Mouse (Mus musculus): ENCODE results near the gene Krt35.

Krt35 gene

DNA sequence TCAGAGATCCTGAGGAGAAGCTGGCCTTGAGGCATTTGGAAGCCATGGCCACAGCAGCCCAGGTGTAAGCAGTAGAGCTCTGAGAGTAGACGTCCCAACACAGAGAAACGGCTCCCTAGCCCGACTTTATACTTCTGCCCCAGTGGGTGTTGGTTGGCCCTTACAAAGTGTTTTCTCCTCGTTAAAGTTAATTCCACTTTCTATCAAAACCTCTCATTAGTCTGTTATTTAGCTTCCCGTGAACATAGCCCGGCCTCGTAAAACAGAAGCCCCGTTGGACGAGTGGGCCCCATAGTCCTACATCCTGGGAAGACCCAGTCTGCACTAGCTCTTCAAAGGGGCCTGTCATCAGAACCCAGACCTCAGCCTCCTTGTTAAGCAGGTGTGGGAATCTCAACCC is at the start of gene Krt35:
Gene Krt35 (minus strand): TSS at position 101 of the 400 bp plus-strand sequence.
- no peak for DNase-seq (ENCODE audit: low read depth, low spot score)

DNA sequence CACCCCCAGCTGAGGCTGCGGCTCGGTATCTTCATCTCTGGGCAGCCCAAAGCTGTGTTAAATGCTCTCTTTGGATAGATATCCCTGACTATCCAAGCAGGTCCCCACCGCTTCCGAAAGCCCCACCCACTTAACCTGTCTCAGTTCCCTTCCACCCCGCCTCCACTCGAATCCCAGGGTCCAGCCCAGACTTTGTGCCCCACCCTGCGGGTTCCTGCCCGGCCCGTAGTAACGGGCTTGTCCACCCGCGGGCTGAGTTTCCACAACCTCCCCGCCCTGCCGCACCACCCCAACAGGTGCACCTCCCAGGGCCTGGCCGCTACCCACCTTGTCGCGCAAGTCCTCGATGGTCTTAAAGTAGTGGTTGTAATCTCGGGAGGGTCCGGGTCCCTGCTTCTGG is 49.1 kb upstream of the Krt35 start:
- DNase-seq (ENCODE audit: low read depth, low spot score), result no peak

DNA sequence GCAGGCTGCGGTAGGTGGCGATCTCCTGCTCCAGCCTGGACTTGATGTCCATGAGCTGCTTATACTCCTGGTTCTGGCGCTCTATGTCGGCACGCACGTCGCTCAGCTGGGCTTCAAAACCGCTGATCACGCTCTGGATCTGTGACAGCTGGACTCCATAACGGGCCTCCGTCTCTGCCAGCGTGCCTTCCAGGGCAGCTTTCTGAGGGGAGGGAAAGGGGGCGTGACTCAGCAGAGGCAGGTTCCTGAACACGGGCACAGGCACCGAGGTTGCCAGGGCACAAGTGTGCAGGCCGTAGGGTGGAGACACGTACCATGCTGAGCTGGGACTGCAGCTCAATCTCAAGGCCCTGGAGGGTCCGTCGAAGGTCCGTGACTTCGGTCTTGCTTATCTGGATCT is 44.9 kb upstream of the Krt35 start:
- DNase-seq (ENCODE audit: low read depth, low spot score), result no peak

DNA sequence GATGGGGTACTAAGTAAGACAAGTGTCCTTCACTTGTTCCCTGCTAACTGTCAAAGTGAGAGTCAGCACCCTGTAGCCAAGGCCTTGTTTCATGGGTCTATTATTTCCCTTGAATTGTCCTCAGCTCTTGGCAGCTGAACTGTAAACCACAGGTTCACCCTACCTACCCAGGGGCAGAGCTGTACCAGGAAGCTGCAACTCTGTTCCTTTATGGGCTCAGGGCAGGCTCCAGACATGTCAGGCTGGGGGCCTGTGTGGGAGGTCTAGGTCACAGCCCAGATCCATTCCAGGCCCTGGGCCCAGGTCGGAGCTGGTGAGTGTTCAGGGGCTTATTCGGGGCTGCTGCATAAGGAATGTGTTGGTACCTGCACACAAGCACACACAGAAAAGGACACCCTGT is 43.4 kb upstream of the Krt35 start:
- no peak for DNase-seq (ENCODE audit: low read depth, low spot score)

DNA sequence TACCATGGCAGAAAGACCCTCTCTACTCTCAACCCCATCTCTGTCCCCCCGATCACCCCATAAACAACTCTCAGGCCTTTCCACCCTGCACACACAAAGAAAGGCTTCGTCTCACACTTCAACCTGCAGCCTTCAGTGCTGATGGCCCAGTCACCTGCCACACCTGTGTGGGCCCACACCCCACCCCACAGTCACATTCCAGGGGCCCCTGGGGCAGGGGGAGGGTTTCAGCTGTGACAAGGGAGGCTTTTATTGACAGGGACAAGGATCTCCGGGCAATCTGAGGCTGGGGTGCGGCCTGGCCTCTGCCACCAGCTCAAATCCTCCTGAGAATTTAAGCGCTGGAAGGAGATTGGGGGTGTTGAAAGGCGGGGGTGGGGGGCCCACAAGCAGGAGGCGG is 42.8 kb upstream of the Krt35 start:
- no peak for DNase-seq (ENCODE audit: low read depth, low spot score)

DNA sequence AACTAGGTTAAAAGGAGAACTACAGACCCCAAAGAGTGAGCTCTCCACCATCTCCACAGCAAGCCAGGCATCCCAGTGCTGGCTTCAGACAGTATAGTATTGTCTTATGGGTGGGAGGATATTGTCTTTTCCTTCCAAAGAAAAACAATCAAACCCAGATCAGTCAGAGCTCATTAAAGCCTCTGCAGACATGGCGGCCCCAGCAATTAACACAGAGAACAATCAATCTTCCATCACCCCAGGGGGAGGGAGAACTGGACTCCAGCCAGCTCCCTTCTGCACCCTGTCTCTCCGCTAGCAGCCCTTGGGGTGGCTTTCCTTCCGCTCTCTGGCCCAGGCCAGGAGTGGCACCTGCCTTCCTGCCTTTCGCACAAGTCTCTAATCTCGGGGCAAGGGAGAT is 41.7 kb upstream of the Krt35 start:
- peak; percentile 11 for DNase-seq (ENCODE audit: low read depth, low spot score)

DNA sequence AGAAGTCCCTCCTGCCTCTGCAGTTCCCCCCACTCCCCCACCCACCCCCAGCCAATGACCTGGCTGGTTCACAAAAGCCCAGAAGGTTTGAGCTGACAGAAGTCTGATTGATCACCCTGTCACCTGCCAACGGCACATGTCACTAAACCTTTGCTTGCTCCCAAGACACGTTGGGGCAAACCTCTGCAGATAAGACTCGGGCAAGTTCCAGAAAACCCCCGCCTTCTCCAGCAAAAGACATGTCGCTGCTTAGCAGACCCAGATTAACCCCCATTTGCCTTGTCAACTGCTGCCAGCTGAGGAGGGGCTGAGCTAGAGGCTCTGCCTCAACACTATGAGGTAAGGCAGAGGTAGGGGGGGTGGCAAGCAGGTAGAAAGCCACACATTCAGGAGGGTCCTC is 40.5 kb upstream of the Krt35 start:
- DNase-seq (ENCODE audit: low read depth, low spot score), result no peak

DNA sequence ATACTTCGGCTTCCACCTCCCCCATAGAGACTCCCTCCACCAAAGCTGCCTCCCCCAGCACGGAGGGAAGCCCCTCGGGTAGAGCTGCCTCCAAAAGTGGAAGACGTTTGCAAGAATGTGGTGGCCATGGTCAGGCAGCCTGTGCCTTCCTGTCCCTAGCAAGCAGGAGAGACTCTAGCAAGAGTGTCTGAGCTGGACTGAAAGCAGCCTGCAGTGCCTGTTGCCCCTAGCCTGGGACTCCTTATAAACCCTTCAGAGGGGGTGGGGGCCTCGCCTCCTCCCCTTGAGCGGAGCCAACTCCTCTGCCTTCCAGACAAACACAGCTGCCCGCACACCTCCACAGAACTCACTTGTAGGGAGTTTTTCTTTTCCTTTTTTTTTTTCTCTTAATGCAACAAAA is 39.7 kb upstream of the Krt35 start, which contains the start of gene Krt15:
Gene Krt15 (minus strand): TSS at position 198 of the 400 bp plus-strand sequence.
- no peak for DNase-seq (ENCODE audit: low read depth, low spot score)

DNA sequence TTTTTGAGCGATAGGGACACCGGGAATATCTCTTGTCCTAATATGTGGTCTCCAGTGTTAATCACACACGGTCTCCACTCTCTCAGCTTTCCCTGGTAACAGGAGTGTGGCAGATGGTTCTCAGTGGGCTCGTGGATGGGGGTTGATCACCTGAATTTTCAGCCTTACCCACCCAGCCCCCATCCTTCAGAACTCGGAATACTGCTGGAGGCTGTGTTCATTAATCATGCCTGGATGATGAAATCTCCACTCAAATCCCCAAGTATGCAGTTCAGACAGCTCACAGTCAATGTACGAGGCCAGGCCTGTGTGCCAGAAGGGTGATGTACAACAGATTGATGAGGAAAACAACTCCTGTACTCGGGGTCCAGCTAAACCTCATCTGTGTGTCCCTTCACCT is 28.9 kb upstream of the Krt35 start:
- no peak for DNase-seq (ENCODE audit: low read depth, low spot score)

DNA sequence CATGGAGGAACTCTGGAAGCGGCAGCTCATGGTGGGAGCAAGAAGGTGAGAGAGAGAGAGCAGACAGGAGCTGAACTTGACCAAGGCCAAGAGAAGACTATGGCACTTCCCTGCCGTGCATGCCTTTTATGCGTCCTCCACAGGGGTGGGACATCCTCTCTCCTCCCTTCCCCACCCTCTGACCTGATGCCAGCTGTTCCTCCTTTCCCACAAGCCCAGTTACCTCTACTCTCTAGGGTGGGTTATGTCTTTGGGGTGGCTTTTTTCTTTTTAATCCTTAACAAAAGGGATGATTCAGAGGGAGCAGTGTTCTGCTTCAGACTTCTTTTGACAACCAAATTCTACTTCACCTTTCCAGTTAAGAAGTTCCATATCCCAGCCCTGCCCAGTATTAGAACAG is 25.4 kb upstream of the Krt35 start, which contains the start of gene Krt13:
Gene Krt13 (minus strand): TSS at position 101 of the 400 bp plus-strand sequence.
- DNase-seq (ENCODE audit: low read depth, low spot score), result no peak

DNA sequence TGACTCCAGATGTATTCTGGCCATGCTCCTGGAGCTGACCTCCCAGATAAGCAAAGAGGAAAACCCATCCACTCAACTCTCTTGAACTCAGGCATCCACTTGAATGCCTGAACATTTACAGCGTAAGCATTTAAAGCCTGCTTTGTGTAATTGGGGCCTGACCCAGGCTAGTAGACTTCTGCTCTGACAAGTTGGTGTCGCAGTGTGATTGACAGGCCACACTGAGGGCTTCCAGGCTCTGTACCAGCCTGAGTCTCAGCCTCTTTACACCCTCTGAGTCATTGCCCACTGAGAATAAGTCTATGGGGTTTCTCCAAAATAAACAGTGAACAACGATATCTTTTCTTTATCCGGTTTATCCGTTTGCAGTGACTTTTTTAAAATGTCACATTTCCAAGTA is 24.3 kb upstream of the Krt35 start:
- DNase-seq (ENCODE audit: low read depth, low spot score), result no peak

DNA sequence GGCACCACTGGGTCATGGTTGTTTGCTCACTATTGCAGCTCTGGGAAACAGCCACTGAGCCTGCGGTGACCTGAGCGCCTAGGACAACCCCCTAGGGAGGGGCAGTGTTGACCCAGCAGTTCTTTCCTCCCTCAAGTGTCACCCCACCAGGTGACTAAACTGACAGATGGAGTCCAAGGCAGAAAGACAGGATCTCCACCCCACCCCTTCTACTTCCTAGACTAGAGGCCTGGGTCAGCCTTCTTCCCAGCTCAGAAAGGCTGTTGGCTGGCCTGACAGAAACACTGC is 17.6 kb upstream of the Krt35 start:
- DNase-seq (ENCODE audit: low read depth, low spot score), result no peak

DNA sequence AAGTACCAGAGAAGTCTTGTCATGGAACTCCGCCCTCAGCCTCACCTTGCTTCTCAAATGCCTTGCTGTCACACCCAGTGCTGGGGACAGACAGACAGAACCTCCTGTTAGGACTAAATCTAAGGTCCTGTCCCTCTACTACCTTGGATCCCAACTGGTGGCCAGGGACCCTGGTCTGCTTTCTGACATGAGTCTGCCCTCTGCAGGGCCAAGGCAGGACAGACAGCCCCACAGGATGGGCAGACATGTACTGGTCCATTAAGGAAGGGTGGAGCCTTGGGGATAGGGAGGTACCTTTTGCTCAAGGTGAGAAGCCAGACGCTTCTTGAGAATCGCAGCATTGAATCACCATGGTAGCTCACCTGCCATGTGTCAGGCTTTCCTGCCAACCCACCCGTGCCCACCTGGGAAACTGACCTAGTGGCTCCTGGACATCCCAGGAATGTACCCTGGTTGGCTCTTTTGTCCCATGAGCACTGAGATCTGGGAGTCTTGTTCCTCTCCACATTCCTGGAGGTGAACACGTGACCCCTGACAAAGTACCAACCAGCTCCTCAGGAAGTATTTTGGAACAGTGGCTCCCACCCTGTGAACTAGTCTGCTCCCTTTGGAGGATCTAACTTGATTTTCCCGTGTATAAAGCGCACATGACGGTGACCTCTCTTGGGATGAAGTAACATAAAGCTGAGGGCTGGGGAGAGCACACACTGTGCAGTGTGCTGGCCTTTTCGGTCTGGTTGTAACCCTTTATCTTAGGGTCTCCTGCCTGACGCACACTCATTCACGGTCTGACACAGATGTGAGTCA is 17.1 kb upstream of the Krt35 start:
- DNase-seq (ENCODE audit: low read depth, low spot score), result no peak

DNA sequence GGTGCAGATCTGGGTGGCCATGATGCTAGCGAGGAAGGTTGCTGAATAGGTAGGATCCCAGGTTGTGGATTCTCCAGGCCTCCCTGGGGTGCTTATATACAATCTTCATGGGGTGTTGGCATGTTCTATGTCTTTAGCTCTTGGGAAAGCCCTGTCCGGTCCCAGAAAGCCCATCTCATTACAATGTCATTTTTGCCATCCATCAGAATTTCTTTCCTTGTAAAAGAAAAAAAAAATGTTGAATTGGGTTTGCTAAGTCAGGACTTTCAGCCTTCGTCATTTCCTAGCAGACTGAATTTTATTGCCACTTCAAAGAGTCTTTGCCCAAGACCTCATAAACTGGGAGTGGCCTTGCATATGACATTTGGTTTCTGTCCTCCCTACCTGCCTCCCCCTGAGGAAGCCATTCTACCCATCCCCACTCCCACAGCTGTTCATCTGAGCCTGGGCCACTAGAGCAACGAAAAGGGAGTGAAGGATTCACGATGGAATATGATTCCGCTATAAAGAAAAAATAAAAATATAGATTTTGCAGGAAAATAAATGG is 9.6 kb upstream of the Krt35 start, which contains the start of gene Krt36:
Gene Krt36 (minus strand): TSS at position 51 of the 547 bp plus-strand sequence.
- no peak for DNase-seq (ENCODE audit: low read depth, low spot score)

DNA sequence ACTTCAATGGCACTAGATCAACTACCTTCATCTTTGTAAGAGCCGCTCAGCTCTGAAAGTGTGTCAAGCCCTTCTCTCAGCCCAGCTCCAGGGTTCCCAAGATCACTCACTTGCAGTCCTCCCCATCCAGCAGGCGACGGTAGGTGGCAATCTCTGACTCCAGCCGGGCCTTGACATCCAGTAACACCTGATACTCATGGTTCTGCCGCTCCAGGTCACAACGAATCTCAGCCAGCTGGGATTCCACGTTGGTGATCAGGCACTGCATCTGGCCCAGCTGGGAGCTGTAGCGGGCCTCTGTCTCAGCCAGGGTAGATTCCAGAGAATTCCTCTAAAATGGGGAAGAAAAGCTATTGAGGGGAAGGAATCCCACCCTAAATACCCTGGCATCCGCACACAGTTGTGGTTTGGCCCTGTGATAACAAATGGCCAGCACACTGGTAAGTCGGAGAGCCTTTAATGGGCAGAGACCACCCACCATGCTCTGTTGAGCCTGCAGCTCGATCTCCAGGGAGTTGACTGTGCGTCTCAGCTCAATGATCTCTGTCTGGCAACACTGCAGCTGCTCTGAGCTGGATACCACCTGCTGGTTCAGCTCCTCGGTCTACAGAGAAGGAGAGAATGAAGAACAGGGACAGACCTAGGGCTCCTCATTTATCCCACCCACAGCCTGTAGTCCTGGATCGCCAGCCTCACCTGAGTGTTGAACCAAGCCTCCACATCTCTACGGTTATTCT is 6.8 kb upstream of the Krt35 start:
- no peak for DNase-seq (ENCODE audit: low read depth, low spot score)

DNA sequence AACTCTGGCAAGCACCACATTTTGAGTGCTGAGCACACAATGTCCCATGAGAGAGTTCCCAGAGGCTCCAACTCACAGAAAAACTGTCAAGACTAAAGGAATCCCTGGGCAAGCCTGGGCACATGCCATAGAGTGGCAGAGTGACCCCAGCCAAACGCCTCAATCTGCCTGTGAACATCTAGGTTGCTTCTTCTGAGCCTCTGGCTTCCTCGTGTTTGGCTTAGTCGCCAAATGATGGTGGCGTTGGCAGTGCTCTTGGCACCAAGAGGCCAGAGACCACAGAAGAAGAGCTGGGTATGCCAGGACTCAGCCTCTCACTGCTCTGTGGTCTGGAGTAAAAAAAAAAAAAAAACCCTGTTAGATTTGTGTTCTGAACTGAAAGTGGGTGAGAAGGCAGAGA is 4.3 kb upstream of the Krt35 start:
- no peak for DNase-seq (ENCODE audit: low read depth, low spot score)

DNA sequence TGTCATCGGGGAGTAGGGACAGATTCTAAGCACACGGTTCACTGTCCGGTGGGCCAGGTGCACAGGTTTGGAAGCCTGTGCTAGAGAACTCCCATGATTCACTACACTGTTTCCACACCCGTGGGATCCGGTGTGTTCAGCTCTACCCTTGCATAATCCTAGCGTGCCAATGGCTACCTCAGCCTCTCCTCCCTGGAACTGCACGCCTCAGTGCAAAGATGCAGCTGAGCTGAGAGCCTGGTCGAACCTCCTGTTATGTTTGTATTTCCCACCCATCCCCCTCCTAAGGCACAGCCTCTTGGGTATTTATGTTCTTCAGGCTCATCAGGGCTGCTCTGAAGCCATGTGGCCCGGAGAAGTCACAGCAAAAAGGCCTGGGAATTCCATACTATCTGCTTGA is 1.8 kb upstream of the Krt35 start:
- DNase-seq (ENCODE audit: low read depth, low spot score), result no peak

DNA sequence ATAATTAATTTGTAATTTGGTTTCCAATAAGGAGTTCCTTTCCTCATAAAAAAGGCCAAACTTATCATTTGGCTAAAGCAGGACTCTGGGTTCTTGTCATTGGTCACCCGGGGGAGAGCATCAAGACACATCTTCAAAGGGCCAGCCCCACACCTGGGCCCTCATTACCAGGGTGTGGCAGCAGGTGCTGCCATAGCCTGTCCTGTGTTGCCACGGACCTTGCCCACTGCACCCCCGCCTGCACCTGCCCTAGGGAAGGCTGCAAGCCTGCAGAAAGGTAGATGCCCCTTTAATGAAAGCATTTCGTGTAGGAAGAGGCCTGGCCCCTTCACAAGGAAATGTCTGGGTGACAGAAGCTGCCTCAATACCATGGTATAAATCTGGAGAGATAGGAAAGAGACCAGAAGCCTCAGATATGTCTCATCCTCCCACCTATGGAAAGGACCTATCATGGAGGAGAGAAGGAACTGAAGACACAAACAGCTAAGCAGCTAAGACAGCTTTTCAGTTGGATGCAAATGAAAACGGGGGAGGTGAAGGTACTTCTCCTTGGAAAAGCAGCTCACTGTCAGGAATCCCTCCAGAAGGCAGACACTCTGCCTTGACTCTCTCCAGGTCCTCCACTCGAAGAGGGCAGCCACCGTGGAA is 7.5 kb downstream of the Krt35 start:
- peak; percentile 66 for DNase-seq (ENCODE audit: low read depth, low spot score)

DNA sequence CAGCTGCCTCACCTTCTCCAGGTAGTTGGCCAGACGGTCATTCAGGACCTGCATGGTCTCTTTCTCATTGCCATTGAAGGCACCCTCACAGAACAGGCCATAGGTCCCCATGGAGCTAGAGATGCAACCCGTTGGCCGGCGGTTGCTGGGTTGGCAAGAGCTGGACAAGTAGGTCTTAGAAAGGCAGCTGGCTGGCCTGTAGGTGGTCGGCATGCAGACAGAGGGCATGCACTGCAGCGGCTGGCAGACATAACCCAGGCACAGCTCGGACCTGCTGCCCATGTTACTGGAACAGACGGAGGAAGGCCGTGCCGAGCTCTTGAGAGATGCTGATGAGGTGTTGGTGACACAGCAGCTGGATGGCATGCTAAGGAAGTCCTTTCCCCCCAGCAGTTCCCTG is 8.2 kb downstream of the Krt35 start, which contains the start of gene Krt32:
Gene Krt32 (minus strand): TSS at position 366 of the 400 bp plus-strand sequence.
- DNase-seq (ENCODE audit: low read depth, low spot score), result no peak

DNA sequence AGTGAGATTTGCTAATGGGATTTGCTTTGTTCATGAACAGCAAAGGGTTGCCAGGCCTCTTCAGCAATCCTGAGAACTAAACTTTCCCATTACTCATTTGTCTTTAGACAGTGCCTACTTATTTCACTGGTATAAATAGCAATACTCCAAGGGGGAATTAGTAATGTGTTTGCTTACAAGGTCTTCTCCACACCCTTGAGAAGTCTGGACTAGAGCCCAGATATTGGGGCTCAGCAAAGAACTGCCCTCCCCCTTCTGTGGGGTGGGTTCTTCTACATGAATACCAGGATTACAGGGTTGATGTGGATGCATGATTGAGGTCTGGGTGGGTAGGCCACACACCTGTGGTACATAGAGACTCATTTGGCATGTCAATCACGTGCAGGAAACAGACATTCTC is 22.2 kb downstream of the Krt35 start:
- peak; percentile 48 for DNase-seq (ENCODE audit: low read depth, low spot score)

DNA sequence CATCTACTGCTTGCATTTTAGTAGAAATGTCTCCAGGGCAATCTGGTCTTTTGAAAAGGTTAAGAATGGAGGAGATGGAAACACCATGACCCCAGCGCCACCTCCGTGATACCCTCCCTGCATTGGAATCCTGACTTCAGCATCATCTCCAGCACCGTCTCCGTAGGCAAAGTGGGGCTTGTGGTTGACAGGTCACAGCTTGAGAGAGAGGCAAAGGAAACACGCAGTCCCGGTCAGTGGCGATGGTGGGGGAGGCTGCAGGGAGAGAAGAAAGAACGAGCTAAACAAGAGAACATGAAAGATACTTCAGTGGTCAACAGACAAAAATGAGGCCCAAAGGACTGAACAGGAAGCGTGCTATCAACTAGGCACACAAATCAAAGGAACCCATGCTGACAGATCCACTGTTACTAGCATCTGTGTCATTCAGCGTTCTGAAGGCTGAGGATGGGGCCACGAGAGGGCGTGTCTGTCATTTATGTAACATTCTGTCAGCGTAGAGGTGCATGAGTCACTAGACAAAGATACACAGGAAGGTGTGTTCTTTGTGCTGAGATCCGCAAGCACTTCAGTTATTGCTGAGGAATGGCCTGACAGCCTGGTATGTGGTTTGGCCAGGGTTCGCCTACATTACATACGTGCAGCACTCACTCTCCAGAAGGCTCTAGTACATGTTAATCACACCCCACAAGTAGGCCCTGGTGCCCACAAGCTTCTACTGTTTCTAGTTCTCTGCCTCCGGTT is 28.6 kb downstream of the Krt35 start:
- DNase-seq (ENCODE audit: low read depth, low spot score), result peak; percentile 31

Data from brain, adult 2 months (tissue).